ENCODE assay signal across 15 mouse cellular contexts in genomic region chr5:46732510-46732909, GRCm38 (mm10).
"Had no signal": no experiment of that assay in that cellular context is flagged by ENCODE, and none has a peak within 500 bp of the region (broad histone marks: within the 10 kb centered on the region; RNA-seq: fewer than 3 reads in every experiment).

No protein-coding gene starts in this region.

- H3K4me3 ChIP-seq: kidney, embryonic 15.5 days; left cerebral cortex, adult 2 months; limb, embryonic 15.5 days; liver, embryonic 13.5 days; megakaryocyte, embryonic 14.5 days; midbrain, embryonic 15.5 days; neural tube, embryonic 12.5 days had no signal

- H3K4me2 ChIP-seq: kidney, embryonic 15.5 days; limb, embryonic 15.5 days; liver, embryonic 13.5 days; midbrain, embryonic 11.5 days; midbrain, embryonic 15.5 days; neural tube, embryonic 12.5 days had no signal

- H3K9ac ChIP-seq: kidney, embryonic 15.5 days; limb, embryonic 15.5 days; liver, embryonic 13.5 days; liver, postnatal 0 days; midbrain, embryonic 15.5 days; neural tube, embryonic 12.5 days had no signal

- H3K27ac ChIP-seq: kidney, embryonic 15.5 days; left cerebral cortex, adult 2 months; limb, embryonic 15.5 days; liver, embryonic 13.5 days; macrophage; midbrain, embryonic 15.5 days; neural tube, embryonic 12.5 days had no signal

- DNase-seq: kidney, adult 2 months; kidney, postnatal 14 days; liver, embryonic 13.5 days; liver, postnatal 0 days; lung, postnatal 10 days; right cerebral cortex, postnatal 14 days; thymus, postnatal 36 days had no signal

- H3K27me3 ChIP-seq: kidney, embryonic 15.5 days; limb, embryonic 15.5 days; liver, embryonic 13.5 days; megakaryocyte, embryonic 14.5 days; midbrain, embryonic 15.5 days; neural tube, embryonic 12.5 days had no signal

- H3K9me3 ChIP-seq: kidney, embryonic 15.5 days; limb, embryonic 15.5 days; liver, embryonic 13.5 days; megakaryocyte, embryonic 14.5 days; midbrain, embryonic 15.5 days; neural tube, embryonic 12.5 days had no signal

- ATAC-seq: liver, postnatal 0 days had no signal

- H3K4me1 ChIP-seq: kidney, embryonic 15.5 days; limb, embryonic 15.5 days; liver, embryonic 13.5 days; megakaryocyte, embryonic 14.5 days; midbrain, embryonic 15.5 days; neural tube, embryonic 12.5 days had no signal

- H3K36me3 ChIP-seq: kidney, embryonic 15.5 days; limb, embryonic 15.5 days; liver, embryonic 13.5 days; midbrain, embryonic 15.5 days; neural tube, embryonic 12.5 days had no signal
